Mouse (Mus musculus) limb, embryonic 15.5 days (tissue): Measurements from ENCODE around the gene Slc1a3. TPM values are rescaled to one million over a fixed set of nuclear protein-coding genes. Genes with fewer than 3 reads are reported as not detected.
"Not testable (repeated sequence)": the region's sequence is repeated elsewhere in the genome, so short reads cannot be mapped to it uniquely, and the experiment has no call there.

Source experiments
- ATAC-seq: fragments of 200-750 bp; cut with Nextera tagmentation; 2 replicates; pipeline ENCODE4 v1.8.0; 2017; ENCODE audit warnings: low read depth, moderate TSS enrichment; ENCODE audit not compliant: insufficient number of reproducible peaks, low FRiP score, low TSS enrichment
- H3K27ac ChIP-seq: fragments of 300-500 bp; sonication (generic); 2 replicates; pipeline ENCODE4 v1.5.1; 2015; ENCODE audit warnings: moderate library complexity, mild to moderate bottlenecking, inconsistent platforms
- H3K27me3 ChIP-seq: fragments of 300-500 bp; sonication (generic); 2 replicates; pipeline ENCODE4 v1.6.1; 2015; ENCODE audit warnings: inconsistent platforms
- H3K36me3 ChIP-seq: fragments of 300-500 bp; sonication (generic); 2 replicates; pipeline ENCODE4 v1.6.1; 2015; ENCODE audit warnings: inconsistent platforms
- H3K4me1 ChIP-seq: fragments of 300-500 bp; sonication (generic); 2 replicates; pipeline ENCODE4 v1.6.1; 2015; ENCODE audit warnings: inconsistent platforms
- H3K4me2 ChIP-seq: fragments of 300-500 bp; sonication (generic); 2 replicates; pipeline ENCODE4 v1.6.1; 2015; ENCODE audit warnings: mild to moderate bottlenecking, inconsistent platforms
- H3K4me3 ChIP-seq: fragments of 300-500 bp; sonication (generic); 2 replicates; pipeline ENCODE4 v1.5.1; 2015; ENCODE audit warnings: mild to moderate bottlenecking, inconsistent platforms
- H3K9ac ChIP-seq: fragments of 300-500 bp; sonication (generic); 2 replicates; pipeline ENCODE4 v1.6.1; 2015; ENCODE audit warnings: inconsistent platforms
- H3K9me3 ChIP-seq: fragments of 300-500 bp; sonication (generic); 2 replicates; pipeline ENCODE4 v1.6.1; 2016; ENCODE audit warnings: inconsistent platforms
- WGBS: fragments of 180-500 bp; shearing (Covaris S2); methylation state at CpG from one replicate; pipeline ENCODE4 v1.1.7; 2015; 5-methylcytosine and 5-hydroxymethylcytosine counted together
- polyA plus RNA-seq: library from polyadenylated mRNA; unstranded; fragments of >200 nt; fragmentation: Nextera tagmentation; extraction: Ambion mirVana; gene quantifications from 2 replicates; pipeline ENCODE4 v1.2.1, GENCODE M21; 2015

The Slc1a3 gene
- polyA plus RNA-seq, 1 experiment from 2014 or later: 33.9 TPM

GRCm38 (mm10) chr15:8721746-8722145, 11.2 kb upstream of the Slc1a3 start:
- no peaks in the 10 kb centered on the region for H3K9me3 ChIP-seq
- no peaks in the 10 kb centered on the region for H3K36me3 ChIP-seq
- ATAC-seq: no peak
- no peak overlapping the region for H3K4me2 ChIP-seq
- H3K27ac ChIP-seq: no peak overlapping the region
- WGBS: 91% methylated on average over 3 of the region's 3 CpGs
- no peak overlapping the region for H3K9ac ChIP-seq
- H3K27me3 ChIP-seq: no peaks in the 10 kb centered on the region
- peaks cover 4% of the 10 kb centered on the region; the same call in 1 of the 2 replicates for H3K4me1 ChIP-seq
- no peak overlapping the region for H3K4me3 ChIP-seq

- no peaks in the 10 kb centered on the region for H3K36me3 ChIP-seq
- no peaks in the 10 kb centered on the region for H3K27me3 ChIP-seq
- no peaks in the 10 kb centered on the region for H3K9me3 ChIP-seq
- ATAC-seq: no peak
- no peak overlapping the region for H3K4me2 ChIP-seq
- no peak overlapping the region for H3K27ac ChIP-seq
- no peak overlapping the region for H3K4me3 ChIP-seq
- peaks cover 7% of the 10 kb centered on the region; the same call in 1 of the 2 replicates for H3K4me1 ChIP-seq
- WGBS: 68% methylated on average over 3 of the region's 3 CpGs
- no peak overlapping the region for H3K9ac ChIP-seq
These were observed 10.4 kb upstream of the Slc1a3 start for GRCm38 (mm10) chr15:8721005-8721404.

GRCm38 (mm10) chr15:8718496-8718895, 7.9 kb upstream of the Slc1a3 start:
- H3K27ac ChIP-seq: no peak overlapping the region
- H3K4me2 ChIP-seq: no peak overlapping the region
- peaks cover 7% of the 10 kb centered on the region; the same call in 1 of the 2 replicates for H3K4me1 ChIP-seq
- no peak overlapping the region for H3K9ac ChIP-seq
- H3K4me3 ChIP-seq: no peak overlapping the region
- no peaks in the 10 kb centered on the region for H3K36me3 ChIP-seq
- no peaks in the 10 kb centered on the region for H3K9me3 ChIP-seq
- no peak for ATAC-seq
- WGBS: 75% methylated on average over 3 of the region's 3 CpGs
- no peaks in the 10 kb centered on the region for H3K27me3 ChIP-seq

- no peak overlapping the region for H3K27ac ChIP-seq
- no peak for ATAC-seq
- no peak overlapping the region for H3K4me2 ChIP-seq
- H3K4me1 ChIP-seq: peaks cover 14% of the 10 kb centered on the region
- no peaks in the 10 kb centered on the region for H3K36me3 ChIP-seq
- H3K9me3 ChIP-seq: no peaks in the 10 kb centered on the region
- H3K9ac ChIP-seq: no peak overlapping the region
- WGBS: 46% methylated on average over 6 of the region's 6 CpGs
- H3K4me3 ChIP-seq: no peak overlapping the region
- no peaks in the 10 kb centered on the region for H3K27me3 ChIP-seq
These were observed 6.5 kb upstream of the Slc1a3 start for GRCm38 (mm10) chr15:8717021-8717571.

- no peaks in the 10 kb centered on the region for H3K9me3 ChIP-seq
- H3K36me3 ChIP-seq: no peaks in the 10 kb centered on the region
- H3K27ac ChIP-seq: no peak overlapping the region
- H3K4me1 ChIP-seq: peaks cover 20% of the 10 kb centered on the region
- no peaks in the 10 kb centered on the region for H3K27me3 ChIP-seq
- ATAC-seq: no peak
- H3K9ac ChIP-seq: no peak overlapping the region
- no peak overlapping the region for H3K4me3 ChIP-seq
- 18% methylated on average over 12 of the region's 12 CpGs for WGBS
- peak overlapping the region; percentile 20; the same call in 1 of the 2 replicates for H3K4me2 ChIP-seq
These were observed 5.9 kb upstream of the Slc1a3 start for GRCm38 (mm10) chr15:8716330-8716964.

- H3K4me2 ChIP-seq: no peak overlapping the region
- no peak for ATAC-seq
These were observed 5.1 kb upstream of the Slc1a3 start for GRCm38 (mm10) chr15:8715666-8716065.

GRCm38 (mm10) chr15:8712433-8712984, 1.9 kb upstream of the Slc1a3 start:
- H3K27ac ChIP-seq: no peak overlapping the region

More at GRCm38 (mm10) chr15:8715666-8716065, 5.1 kb upstream of the Slc1a3 start:
- H3K27ac ChIP-seq: no peak overlapping the region
- H3K9ac ChIP-seq: no peak overlapping the region
- H3K4me1 ChIP-seq: peaks cover 24% of the 10 kb centered on the region
- H3K4me3 ChIP-seq: no peak overlapping the region
- H3K27me3 ChIP-seq: no peaks in the 10 kb centered on the region
- no peaks in the 10 kb centered on the region for H3K9me3 ChIP-seq
- H3K36me3 ChIP-seq: no peaks in the 10 kb centered on the region

DNA sequence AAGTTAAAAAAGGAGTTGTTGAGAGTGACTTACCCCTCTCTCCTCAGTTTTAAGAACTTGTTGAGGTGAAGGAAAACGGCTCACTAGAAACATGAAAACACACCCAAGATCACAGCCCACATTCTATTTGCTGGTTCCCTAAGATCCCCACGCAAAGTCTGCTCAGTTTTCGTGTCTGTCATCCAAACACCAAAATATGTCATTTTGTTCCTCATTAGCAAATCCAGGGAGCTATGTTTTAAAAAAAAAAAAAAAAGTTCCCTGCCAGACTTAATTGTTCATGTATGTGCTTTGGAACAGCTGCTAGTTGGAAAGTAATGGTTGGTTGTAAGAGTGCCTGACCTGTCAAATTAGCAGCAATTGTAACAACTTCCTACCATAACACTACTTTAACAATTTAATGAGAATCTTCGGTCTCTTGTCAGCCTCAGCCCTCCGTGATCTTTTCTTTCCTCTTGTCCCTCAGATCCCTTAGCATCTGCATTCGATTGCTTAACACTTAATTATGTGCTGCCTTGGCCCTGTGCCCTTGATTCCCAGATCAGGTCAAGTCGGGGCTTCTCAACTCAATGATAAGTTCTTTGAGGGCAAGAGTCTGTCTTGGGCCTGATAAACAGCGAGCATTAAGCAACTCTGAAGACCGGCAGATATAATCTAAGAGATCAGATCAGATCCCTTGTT, 1.2 kb upstream of the Slc1a3 start:
- no peak overlapping the region for H3K27ac ChIP-seq
- ATAC-seq: no peak
- no peak overlapping the region for H3K4me2 ChIP-seq
- H3K4me1 ChIP-seq: peaks cover 29% of the 10 kb centered on the region
- no peaks in the 10 kb centered on the region for H3K36me3 ChIP-seq
- H3K9me3 ChIP-seq: no peaks in the 10 kb centered on the region
- WGBS: 24% methylated on average over 9 of the region's 9 CpGs
- H3K27me3 ChIP-seq: no peaks in the 10 kb centered on the region
- H3K9ac ChIP-seq: no peak overlapping the region
- no peak overlapping the region for H3K4me3 ChIP-seq

More at GRCm38 (mm10) chr15:8712433-8712984, 1.9 kb upstream of the Slc1a3 start:
- H3K36me3 ChIP-seq: no peaks in the 10 kb centered on the region
- peak; percentile 56; the same call in 1 of the 2 replicates for ATAC-seq
- no peak overlapping the region for H3K4me3 ChIP-seq
- H3K4me2 ChIP-seq: no peak overlapping the region
- H3K9ac ChIP-seq: no peak overlapping the region
- WGBS: 31% methylated on average over 2 of the region's 2 CpGs
- no peaks in the 10 kb centered on the region for H3K27me3 ChIP-seq
- peaks cover 29% of the 10 kb centered on the region for H3K4me1 ChIP-seq
- H3K9me3 ChIP-seq: no peaks in the 10 kb centered on the region

DNA sequence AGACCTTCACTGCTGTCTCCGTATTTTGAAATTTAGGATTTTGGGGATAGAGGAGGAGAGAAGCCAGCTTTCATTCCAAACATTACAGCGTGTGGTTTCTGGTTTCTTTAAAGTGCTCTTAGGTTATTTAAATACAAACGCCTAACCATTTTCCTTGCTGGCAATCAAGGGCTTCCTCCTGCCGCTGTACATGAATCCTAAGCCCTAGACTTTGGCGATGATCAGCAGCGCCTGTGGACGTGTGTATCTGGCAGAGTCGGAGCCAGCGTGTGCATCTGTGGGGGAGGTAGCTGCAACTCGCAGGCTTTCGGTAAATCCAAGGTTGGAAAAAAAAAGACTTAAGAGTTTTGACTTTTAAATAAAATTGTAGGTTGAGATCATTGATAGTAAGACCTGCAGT, 986 bp downstream of the Slc1a3 start:
- WGBS: under 1% methylated on average over 11 of the region's 11 CpGs
- H3K27me3 ChIP-seq: no peaks in the 10 kb centered on the region
- peak overlapping the region; percentile 62 for H3K4me3 ChIP-seq
- no peak for ATAC-seq
- H3K27ac ChIP-seq: 0 out of 2 replicates have a peak overlapping the region, but pooled peaks have one; percentile 33
- H3K4me2 ChIP-seq: peak overlapping the region; percentile 84
- no peaks in the 10 kb centered on the region for H3K36me3 ChIP-seq
- H3K9me3 ChIP-seq: no peaks in the 10 kb centered on the region
- H3K4me1 ChIP-seq: peaks cover 27% of the 10 kb centered on the region
- H3K9ac ChIP-seq: peak overlapping the region; percentile 31; the same call in 1 of the 2 replicates

DNA sequence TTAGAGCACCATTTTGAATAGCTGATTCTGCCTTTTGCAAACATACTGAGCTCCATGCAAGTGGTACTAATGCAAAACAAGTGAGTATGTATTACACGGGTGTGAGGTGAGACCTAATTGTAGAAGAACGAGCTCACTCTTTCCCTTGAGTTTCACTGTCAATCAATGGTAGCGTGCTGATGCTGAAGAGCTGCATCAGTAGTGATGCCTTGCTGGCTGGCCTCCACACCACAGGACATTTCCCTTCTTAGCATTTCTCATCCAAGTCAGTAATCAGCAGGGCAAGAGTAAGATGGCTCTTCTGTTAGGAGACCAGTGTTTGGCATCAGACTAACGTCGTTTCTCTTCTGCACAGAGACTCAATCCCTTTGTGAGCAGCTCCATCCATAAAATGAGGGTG, 4.0 kb downstream of the Slc1a3 start:
- Histone ChIP-seq H3K9me3 (no peaks in the 10 kb centered on the region), H3K27me3 (no peaks in the 10 kb centered on the region), H3K4me3 (no peak overlapping the region), H3K4me2 (no peak overlapping the region), H3K9ac (no peak overlapping the region), H3K4me1 (peaks cover 15% of the 10 kb centered on the region), H3K36me3 (no peaks in the 10 kb centered on the region), H3K27ac (no peak overlapping the region)
- no peak for ATAC-seq
- 84% methylated on average over 5 of the region's 5 CpGs for WGBS

GRCm38 (mm10) chr15:8706178-8706577, 4.4 kb downstream of the Slc1a3 start:
- WGBS: 72% methylated on average over 4 of the region's 4 CpGs
- H3K4me2 ChIP-seq: no peak overlapping the region
- H3K4me1 ChIP-seq: peaks cover 12% of the 10 kb centered on the region
- H3K36me3 ChIP-seq: no peaks in the 10 kb centered on the region
- H3K9ac ChIP-seq: no peak overlapping the region
- no peaks in the 10 kb centered on the region for H3K27me3 ChIP-seq
- H3K4me3 ChIP-seq: no peak overlapping the region
- no peak overlapping the region for H3K27ac ChIP-seq
- no peaks in the 10 kb centered on the region for H3K9me3 ChIP-seq
- ATAC-seq: no peak

GRCm38 (mm10) chr15:8705560-8705959, 5.0 kb downstream of the Slc1a3 start:
- H3K9me3 ChIP-seq, H3K36me3 ChIP-seq, H3K27ac ChIP-seq, H3K9ac ChIP-seq, H3K4me3 ChIP-seq, H3K4me1 ChIP-seq, H3K4me2 ChIP-seq, ATAC-seq, H3K27me3 ChIP-seq: not testable (repeated sequence)
- 100% methylated on average over 1 of the region's 1 CpGs for WGBS
